Mouse (Mus musculus) megakaryocyte-erythroid progenitor cell, adult 5-6 weeks (primary cell): ENCODE results near the gene Zfp866. TPM values are rescaled to one million over a fixed set of nuclear protein-coding genes. Genes with fewer than 3 reads are reported as not detected.

Source experiments
- ATAC-seq: replicated peaks from 2 replicates; pipeline ENCODE4 v1.8.0; 2016; ENCODE audit warnings: mild to moderate bottlenecking, inconsistent platforms; ENCODE audit not compliant: severe bottlenecking, poor library complexity, low FRiP score, low TSS enrichment
- total RNA-seq, 2 experiments: library from RNA; stranded (forward) in 1 of 2; stranded (reverse) in 1 of 2; fragments of 200-1000, 215-1000 nt in 1 of 2; fragments of >200 nt in 1 of 2; fragmentation: Nextera tagmentation in 1 of 2; gene quantifications; 2 replicates each; pipeline ENCODE4 v1.2.3; 2014 to 2017

The Zfp866 gene
- total RNA-seq (2014; fragmentation: Nextera tagmentation) (26.3 and 29.8 TPM in 2 replicates), total RNA-seq (2017) (23.4 and 25.7 TPM in 2 replicates)

GRCm38 (mm10) chr8:69790773-69791367, at the start of gene Zfp866, which contains the start of gene Atp13a1:
Gene Zfp866 (minus strand): TSS chr8:69791178.
Gene Atp13a1 (plus strand): TSS chr8:69791163.
- peak; percentile 92 for ATAC-seq

DNA sequence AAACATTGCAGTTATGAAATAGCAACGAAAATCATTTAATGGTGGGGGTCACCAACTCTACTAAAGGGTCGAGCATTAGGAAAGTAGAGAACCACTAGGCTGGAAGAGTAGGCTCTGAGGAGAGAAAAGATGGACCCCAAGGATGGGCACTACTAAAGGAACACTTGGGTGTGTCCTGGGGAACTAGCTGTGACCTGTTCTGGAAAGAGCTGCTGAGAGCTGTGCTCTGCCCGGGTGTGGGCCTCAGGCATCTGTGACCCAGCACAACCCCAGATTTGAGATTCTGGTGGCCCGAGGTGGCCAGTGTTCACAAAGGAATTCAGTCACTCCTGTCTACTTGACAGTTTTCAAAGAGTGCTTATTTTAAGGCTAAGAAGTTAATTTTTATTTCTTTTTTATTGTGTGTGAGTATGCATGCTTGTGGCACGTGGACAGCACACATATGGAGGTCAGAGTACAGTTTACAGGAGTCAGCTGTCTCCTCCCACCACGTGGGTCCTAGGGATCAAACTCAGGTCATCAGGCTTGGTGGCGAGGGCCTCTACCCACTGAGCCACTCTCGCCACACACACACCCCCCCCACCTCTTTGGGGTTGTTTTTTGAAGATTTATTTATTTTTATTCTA, 46.2 kb upstream of the Zfp866 start:
- ATAC-seq = no peak

- ATAC-seq = peak; percentile 91
Measured at GRCm38 (mm10) chr8:69832298-69832853, 41.4 kb upstream of the Zfp866 start, which contains the start of gene Pbx4. Gene Pbx4 (plus strand): TSS chr8:69832491.

DNA sequence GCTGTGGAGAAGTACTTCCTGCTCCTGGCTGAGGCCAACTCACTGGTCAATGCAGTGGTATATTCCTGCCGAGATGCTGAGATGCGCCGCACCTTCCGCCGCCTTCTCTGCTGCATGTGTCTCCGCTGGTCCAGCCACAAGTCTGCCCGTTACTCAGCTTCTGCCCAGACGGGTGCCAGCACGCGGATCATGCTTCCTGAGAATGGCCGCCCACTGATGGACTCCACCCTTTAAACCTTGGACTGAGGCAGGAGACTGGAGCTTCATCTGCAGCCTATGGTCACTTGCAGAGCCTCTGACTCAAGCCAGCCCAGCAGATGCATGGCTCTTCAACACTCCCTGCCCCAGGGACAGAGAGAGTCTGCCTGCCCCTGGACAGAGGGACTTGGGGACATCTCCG, 35.4 kb upstream of the Zfp866 start:
- ATAC-seq = no peak

- ATAC-seq = peak; percentile 58
Measured at GRCm38 (mm10) chr8:69822386-69823191, 31.6 kb upstream of the Zfp866 start, which contains the start of gene Lpar2. Gene Lpar2 (plus strand): TSS chr8:69822429.

DNA sequence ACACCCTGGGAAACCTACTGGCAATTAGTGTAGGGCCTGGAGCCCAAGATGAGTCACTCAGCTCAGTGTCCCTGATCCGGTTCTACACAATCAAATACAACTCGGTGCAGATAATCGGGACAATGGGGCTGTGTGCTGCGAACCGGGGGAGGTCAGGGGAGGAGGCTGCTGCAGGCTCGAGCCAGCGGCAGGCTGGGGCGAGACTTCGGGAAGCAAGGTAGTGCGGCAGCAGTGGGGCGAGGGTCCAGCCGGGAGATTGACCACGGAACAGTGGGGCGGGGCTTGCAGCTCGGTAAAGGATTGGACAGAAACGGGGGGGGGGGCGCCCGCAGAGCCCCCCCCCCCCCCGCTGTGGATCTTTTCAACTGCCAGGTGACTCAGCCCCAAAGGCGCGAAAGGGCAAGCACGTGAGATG, 31.0 kb upstream of the Zfp866 start:
- ATAC-seq = peak; percentile 17; the same call in 1 of the 2 replicates

DNA sequence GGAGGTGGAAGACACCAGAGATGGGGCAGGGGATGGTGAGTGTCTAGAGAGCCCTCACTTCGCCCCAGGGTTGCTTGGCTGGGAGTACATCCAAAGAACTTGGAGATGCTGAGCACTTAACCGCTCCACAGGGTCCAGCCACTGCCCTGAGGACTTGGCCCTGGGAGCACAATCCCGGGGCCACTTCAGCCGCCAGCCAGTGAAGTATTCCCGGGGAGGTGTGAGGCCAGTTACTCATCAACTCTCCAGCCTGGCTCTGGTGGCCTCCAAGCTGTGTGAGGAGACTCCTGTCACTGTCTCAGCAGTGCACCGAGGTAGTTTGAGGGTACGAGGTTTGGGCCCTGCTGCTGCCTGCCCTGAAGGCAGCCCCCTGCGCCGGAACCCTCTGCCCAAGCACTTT, 29.5 kb upstream of the Zfp866 start:
- ATAC-seq = no peak

- no peak for ATAC-seq
Measured at GRCm38 (mm10) chr8:69815396-69815795, 24.4 kb upstream of the Zfp866 start.

- ATAC-seq = no peak
Measured at GRCm38 (mm10) chr8:69814881-69815280, 23.9 kb upstream of the Zfp866 start.

DNA sequence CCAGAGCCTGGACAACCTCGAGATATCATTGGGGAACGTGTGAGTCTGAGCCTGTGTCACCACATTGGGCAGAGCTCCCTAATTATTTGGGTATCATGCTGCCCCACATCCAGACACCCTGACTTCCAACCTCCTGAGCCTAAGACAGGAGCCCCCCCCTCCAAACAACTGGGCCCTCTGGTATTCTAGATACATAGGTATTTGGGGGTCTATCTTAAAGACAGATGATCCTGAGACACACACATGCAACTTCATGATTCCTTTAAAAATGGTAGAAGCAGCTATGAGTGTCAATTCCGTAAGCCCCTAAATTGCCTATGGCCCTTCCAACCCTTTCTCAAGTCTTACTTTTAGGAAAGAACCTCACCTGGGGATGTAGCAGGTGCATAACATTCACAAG, 18.8 kb upstream of the Zfp866 start:
- no peak for ATAC-seq

GRCm38 (mm10) chr8:69808864-69809403, 18.0 kb upstream of the Zfp866 start:
- ATAC-seq = peak; percentile 17

DNA sequence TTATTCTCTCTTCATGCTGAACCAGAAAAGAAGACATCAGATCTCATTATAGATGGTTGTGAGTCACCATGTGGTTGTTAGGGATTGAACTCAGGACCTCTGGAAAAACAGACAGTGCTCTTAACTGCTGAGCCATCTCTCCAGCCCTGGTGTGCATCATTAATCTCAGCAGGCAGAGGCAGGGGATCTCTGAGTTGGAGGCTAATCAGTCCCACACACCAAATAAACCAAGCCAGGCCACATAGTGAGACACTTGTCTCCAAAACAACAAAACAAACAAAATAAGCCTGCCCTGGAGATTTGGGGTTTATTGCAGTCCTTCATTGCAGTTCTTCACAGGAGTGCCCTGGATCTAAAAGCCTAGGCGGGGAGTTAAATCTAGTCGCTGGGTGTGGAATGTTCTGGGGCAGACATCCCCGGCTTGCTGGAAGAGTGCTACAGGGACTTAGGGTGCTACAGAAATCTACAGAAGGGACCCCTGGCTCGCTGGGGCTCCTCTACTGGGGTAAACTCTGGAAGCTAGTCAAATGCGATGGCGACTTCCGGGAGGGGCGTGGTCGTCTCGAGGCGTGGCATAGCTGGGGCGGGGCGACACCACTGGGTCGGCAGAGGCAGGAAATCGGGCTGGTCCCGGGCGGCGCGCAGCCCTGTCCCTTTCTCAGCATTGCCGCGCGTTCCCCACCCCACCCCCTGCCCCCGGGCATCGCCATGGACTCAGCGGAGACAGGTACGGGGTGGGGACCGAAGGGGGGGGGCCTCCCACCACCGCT, 17.3 kb upstream of the Zfp866 start, which contains the start of gene Gmip:
Gene Gmip, plus strand, starts transcription at position 586 of the 770 bp plus-strand sequence.
- peak; percentile 89 for ATAC-seq

DNA sequence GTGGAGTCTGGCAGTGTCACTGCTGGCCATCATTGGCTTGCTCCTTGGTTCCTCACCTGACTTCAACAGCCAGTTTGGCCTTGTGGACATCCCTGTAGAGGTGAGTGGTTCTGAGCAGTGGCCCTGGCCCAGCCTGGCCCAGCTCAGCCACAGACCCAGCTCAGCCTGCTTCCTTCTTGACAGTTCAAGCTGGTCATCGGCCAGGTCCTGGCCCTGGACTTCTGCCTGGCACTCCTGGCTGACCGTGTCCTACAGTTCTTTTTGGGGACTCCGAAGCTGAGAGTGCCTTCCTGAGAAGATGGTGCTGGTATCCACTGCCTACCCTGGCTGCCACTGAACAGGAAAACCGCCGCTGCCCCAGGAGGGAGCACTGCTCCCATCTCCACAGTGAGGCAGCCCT, 16.3 kb upstream of the Zfp866 start:
- no peak for ATAC-seq

- ATAC-seq = no peak
Measured at GRCm38 (mm10) chr8:69805491-69805890, 14.5 kb upstream of the Zfp866 start.

- ATAC-seq = no peak
Measured at GRCm38 (mm10) chr8:69805086-69805485, 14.1 kb upstream of the Zfp866 start.

- ATAC-seq = no peak
Measured at GRCm38 (mm10) chr8:69804537-69804936, 13.6 kb upstream of the Zfp866 start.

DNA sequence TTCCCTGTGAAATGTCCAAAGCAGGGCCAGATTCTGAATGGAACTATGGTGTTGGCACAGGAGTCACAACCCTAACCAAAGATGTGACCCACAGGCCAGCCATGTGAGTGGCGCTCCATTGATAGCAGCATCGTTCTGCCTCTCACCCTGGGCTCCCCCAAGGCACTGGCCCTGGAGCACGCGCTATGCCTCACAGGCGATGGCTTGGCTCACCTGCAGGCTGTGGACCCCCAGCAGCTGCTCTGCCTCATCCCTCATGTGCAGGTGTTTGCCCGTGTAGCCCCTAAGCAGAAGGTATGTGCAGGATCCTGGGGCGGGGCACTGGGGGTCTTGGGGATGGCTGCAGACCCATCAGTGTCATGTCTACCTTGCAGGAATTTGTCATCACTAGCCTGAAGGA, 12.4 kb upstream of the Zfp866 start:
- no peak for ATAC-seq

- ATAC-seq = no peak
Measured at GRCm38 (mm10) chr8:69802216-69802615, 11.2 kb upstream of the Zfp866 start.

DNA sequence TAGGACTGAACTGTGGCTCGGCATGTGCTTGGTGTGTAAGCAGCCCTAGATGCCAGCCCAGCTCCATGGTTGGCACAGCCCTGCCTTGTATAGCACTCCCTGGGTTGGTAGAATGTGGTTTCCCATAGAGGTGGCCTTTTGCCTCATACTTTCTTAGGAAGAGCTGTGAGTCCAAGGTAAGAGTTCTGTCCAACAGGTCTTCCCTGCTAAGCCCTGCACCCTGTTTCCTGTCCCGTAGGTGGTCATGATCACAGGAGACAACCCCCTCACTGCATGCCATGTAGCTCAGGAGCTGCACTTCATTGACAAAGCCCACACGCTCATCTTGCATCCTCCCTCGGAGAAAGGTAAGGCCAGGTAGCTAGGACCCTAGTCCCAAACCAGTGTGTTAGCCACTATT, 10.8 kb upstream of the Zfp866 start:
- ATAC-seq = no peak
